Comparison of ENCODE assay signal across 18 mouse cellular contexts in the genomic region with DNA sequence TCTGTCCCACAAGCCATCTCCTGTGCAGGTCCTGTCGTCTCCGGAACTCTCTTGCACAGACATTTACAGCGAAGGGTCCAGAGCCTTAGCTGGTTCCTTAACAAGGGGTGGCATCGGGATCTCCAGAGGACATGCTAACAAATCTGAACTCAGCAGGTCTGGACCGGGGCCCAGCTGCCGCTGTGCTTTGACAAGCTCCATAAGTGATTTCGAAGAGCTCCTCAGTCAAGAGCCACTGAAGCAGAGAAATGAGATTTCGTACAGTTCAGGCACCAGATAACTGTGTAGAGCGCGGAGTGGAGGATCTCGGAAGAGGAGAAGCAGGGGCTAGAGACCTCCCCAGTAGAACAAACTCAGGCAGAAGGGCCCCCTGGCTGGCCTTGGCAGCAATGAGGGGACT.
A peak's percentile ranks its signal among the peaks of the same experiment; 100 is the strongest.
DNase-seq lines count a peak whose midpoint lies in the region; ATAC-seq and TF ChIP-seq lines count a peak whose summit lies in the region.
"Had no signal": no experiment of that assay in that cellular context is flagged by ENCODE, and none has a peak within 500 bp of the region (broad histone marks: within the 10 kb centered on the region; RNA-seq: fewer than 3 reads in every experiment).

No protein-coding gene starts in this region.

- no peak for TF ChIP-seq CTCF in heart, adult 2 months (IDR thresholded peaks at IDR 0.05)
- TF ChIP-seq CTCF in lung, postnatal 0 days (IDR thresholded peaks at IDR 0.05): no peak

- intact Hi-C loops in heart, adult 2 months (cut with DNase I): no loop called here

- no peak for TF ChIP-seq EP300 in heart, adult 2 months (IDR thresholded peaks at IDR 0.05; ENCODE audit: insufficient read depth, low read depth, low read length)
- no peak for TF ChIP-seq EP300 in lung, postnatal 0 days (IDR thresholded peaks at IDR 0.05)

- no peaks in the 10 kb centered on the region for H3K27me3 ChIP-seq in heart, adult 2 months (ENCODE audit: control insufficient read depth, insufficient read depth, low read length)
- H3K27me3 ChIP-seq in lung, embryonic 16.5 days (ENCODE audit: control insufficient read depth, insufficient read depth, low read depth, low read length): no peaks in the 10 kb centered on the region
- H3K27me3 ChIP-seq in lung, postnatal 0 days (replicated peaks; ENCODE audit: insufficient read depth, low read length): no peaks in the 10 kb centered on the region
- H3K27me3 ChIP-seq in hindbrain, embryonic 16.5 days (replicated peaks; ENCODE audit: control insufficient read depth, insufficient read depth, low read length): no peaks in the 10 kb centered on the region
- H3K27me3 ChIP-seq: embryonic facial prominence, embryonic 12.5 days; limb, embryonic 12.5 days; liver, embryonic 15.5 days had no signal

- H3K27ac ChIP-seq in heart, adult 2 months: no peak overlapping the region
- H3K27ac ChIP-seq in lung, embryonic 16.5 days (ENCODE audit: low read length): no peak overlapping the region
- H3K27ac ChIP-seq in lung, postnatal 0 days (ENCODE audit: low read length): no peak overlapping the region
- no peak overlapping the region; the same call in 1 of the 2 replicates for H3K27ac ChIP-seq in hindbrain, embryonic 16.5 days (ENCODE audit: low read depth, low read length)
- H3K27ac ChIP-seq: embryonic facial prominence, embryonic 12.5 days; gastrocnemius, adult 2 months; limb, embryonic 12.5 days; liver, embryonic 15.5 days had no signal

- no peaks in the 10 kb centered on the region for H3K4me1 ChIP-seq in heart, adult 2 months (ENCODE audit: control insufficient read depth, insufficient read depth, low read length)
- H3K4me1 ChIP-seq in lung, embryonic 16.5 days (replicated peaks; ENCODE audit: control insufficient read depth, insufficient read depth, low read length): peaks cover 15% of the 10 kb centered on the region
- H3K4me1 ChIP-seq in lung, postnatal 0 days (ENCODE audit: insufficient read depth, low read depth, low read length): no peaks in the 10 kb centered on the region
- H3K4me1 ChIP-seq in hindbrain, embryonic 16.5 days (ENCODE audit: control insufficient read depth, insufficient read depth, low read depth, low read length): peaks cover 4% of the 10 kb centered on the region
- H3K4me1 ChIP-seq: liver, embryonic 15.5 days had no signal

- WGBS in heart, adult 2 months: 61% methylated on average over 11 of the region's 11 CpGs
- 40% methylated on average over 11 of the region's 11 CpGs for WGBS in lung, embryonic 16.5 days
- WGBS in lung, postnatal 0 days: 44% methylated on average over 11 of the region's 11 CpGs
- 52% methylated on average over 11 of the region's 11 CpGs for WGBS in hindbrain, embryonic 16.5 days

- TF ChIP-seq POLR2A in heart, adult 2 months (IDR thresholded peaks at IDR 0.05; ENCODE audit: insufficient read depth, low read depth, low read length): no peak

- no peaks in the 10 kb centered on the region for H3K9me3 ChIP-seq in lung, embryonic 16.5 days (ENCODE audit: control insufficient read depth, low read length)
- no peaks in the 10 kb centered on the region for H3K9me3 ChIP-seq in lung, postnatal 0 days (ENCODE audit: low read length)
- no peaks in the 10 kb centered on the region for H3K9me3 ChIP-seq in hindbrain, embryonic 16.5 days (ENCODE audit: control insufficient read depth, low read length)
- H3K9me3 ChIP-seq: embryonic facial prominence, embryonic 12.5 days; limb, embryonic 12.5 days; liver, embryonic 15.5 days had no signal

- no peaks in the 10 kb centered on the region for H3K79me2 ChIP-seq in heart, adult 2 months (replicated peaks; ENCODE audit: control insufficient read depth, insufficient read depth, low read length)

- H3K36me3 ChIP-seq in heart, adult 2 months (ENCODE audit: control insufficient read depth, insufficient read depth, low read length): no peaks in the 10 kb centered on the region
- no peaks in the 10 kb centered on the region for H3K36me3 ChIP-seq in lung, embryonic 16.5 days (ENCODE audit: control insufficient read depth, insufficient read depth, low read length)
- no peaks in the 10 kb centered on the region for H3K36me3 ChIP-seq in lung, postnatal 0 days (ENCODE audit: insufficient read depth, low read length)
- no peaks in the 10 kb centered on the region for H3K36me3 ChIP-seq in hindbrain, embryonic 16.5 days (ENCODE audit: control insufficient read depth, insufficient read depth, low read length)
- H3K36me3 ChIP-seq: embryonic facial prominence, embryonic 12.5 days; limb, embryonic 12.5 days; liver, embryonic 15.5 days had no signal

- no peak overlapping the region for H3K4me2 ChIP-seq in lung, embryonic 16.5 days (ENCODE audit: low read depth, low read length)
- H3K4me2 ChIP-seq in lung, postnatal 0 days (replicated peaks; ENCODE audit: low read depth, low read length): no peak overlapping the region
- no peak overlapping the region for H3K4me2 ChIP-seq in hindbrain, embryonic 16.5 days (ENCODE audit: low read length)
- H3K4me2 ChIP-seq: embryonic facial prominence, embryonic 12.5 days; limb, embryonic 12.5 days; liver, embryonic 15.5 days had no signal

- ATAC-seq in lung, embryonic 16.5 days (ENCODE audit: low read depth): 0 out of 2 replicates have a peak, but pooled peaks have one; percentile 34
- no peak for ATAC-seq in lung, postnatal 0 days
- ATAC-seq in hindbrain, embryonic 16.5 days: peak; percentile 46

- DNase-seq in cerebellum, postnatal 10 days: peak; percentile 81 to 86
- DNase-seq in cerebellum, adult 9-10 months: no peak
- peak; percentile 25 for DNase-seq in heart, postnatal 4 days
- no peak for DNase-seq in heart, adult 2 months
- no peak for DNase-seq in lung, postnatal 0 days (ENCODE audit: low spot score)
- DNase-seq in right cerebral cortex, adult 18-20 months: no peak
- DNase-seq: adrenal gland, postnatal 14 days; gastrocnemius, adult 2 months; heart, adult 18-20 months; kidney, adult 18-20 months; right cerebral cortex, postnatal 14 days; thymus, postnatal 4 days had no signal

- H3K9ac ChIP-seq in heart, adult 2 months (ENCODE audit: low read depth, low read length): no peak overlapping the region
- H3K9ac ChIP-seq in lung, embryonic 16.5 days (ENCODE audit: low read length): no peak overlapping the region
- no peak overlapping the region for H3K9ac ChIP-seq in lung, postnatal 0 days (replicated peaks; ENCODE audit: low read depth)
- H3K9ac ChIP-seq in hindbrain, embryonic 16.5 days (ENCODE audit: low read depth, low read length): no peak overlapping the region
- H3K9ac ChIP-seq: embryonic facial prominence, embryonic 12.5 days; limb, embryonic 12.5 days; liver, embryonic 15.5 days had no signal

- H3K4me3 ChIP-seq in heart, adult 2 months: no peak overlapping the region
- H3K4me3 ChIP-seq in lung, embryonic 16.5 days (ENCODE audit: low read length): no peak overlapping the region
- H3K4me3 ChIP-seq in lung, postnatal 0 days (ENCODE audit: low read depth, low read length): no peak overlapping the region
- no peak overlapping the region for H3K4me3 ChIP-seq in hindbrain, embryonic 16.5 days (ENCODE audit: low read length)
- H3K4me3 ChIP-seq: embryonic facial prominence, embryonic 12.5 days; gastrocnemius, adult 2 months; limb, embryonic 12.5 days; liver, embryonic 15.5 days; myocyte had no signal

Comparison
In these comparisons a context has a peak if more than half of its experiments do, and no peak if none do; other contexts are left out.
1. DNase-seq: peak in cerebellum, postnatal 10 days (2 of 2) and heart, postnatal 4 days (single experiment); none in cerebellum, adult 9-10 months (single experiment), heart, adult 2 months (0 of 2), lung, postnatal 0 days (single experiment) and right cerebral cortex, adult 18-20 months (single experiment).